Mouse (Mus musculus) thymus, postnatal 0 days (tissue): ENCODE results near the gene Tyrp1. TPM values are rescaled to one million over a fixed set of nuclear protein-coding genes. Genes with fewer than 3 reads are reported as not detected.

Experiments
- DNase-seq: peaks from one replicate; pipeline ENCODE4 v3.0.0-alpha.2; 2015; ENCODE audit warnings: low spot score
- polyA plus RNA-seq: library from polyadenylated mRNA; unstranded; fragments of >200 nt; fragmentation: Nextera tagmentation; extraction: Ambion mirVana; gene quantifications from 2 replicates; pipeline ENCODE4 v1.2.1, GENCODE M21; 2015

Gene Tyrp1
- polyA plus RNA-seq, result 0.08 TPM in 1 of 2 replicates, not detected in the other

GRCm38 (mm10) chr4:80834050-80834449, at the start of gene Tyrp1:
TSS of gene Tyrp1 (plus strand) at chr4:80834123.
- no peak for DNase-seq

GRCm38 (mm10) chr4:80788339-80788738, 45.6 kb upstream of the Tyrp1 start:
- DNase-seq, result no peak

DNA sequence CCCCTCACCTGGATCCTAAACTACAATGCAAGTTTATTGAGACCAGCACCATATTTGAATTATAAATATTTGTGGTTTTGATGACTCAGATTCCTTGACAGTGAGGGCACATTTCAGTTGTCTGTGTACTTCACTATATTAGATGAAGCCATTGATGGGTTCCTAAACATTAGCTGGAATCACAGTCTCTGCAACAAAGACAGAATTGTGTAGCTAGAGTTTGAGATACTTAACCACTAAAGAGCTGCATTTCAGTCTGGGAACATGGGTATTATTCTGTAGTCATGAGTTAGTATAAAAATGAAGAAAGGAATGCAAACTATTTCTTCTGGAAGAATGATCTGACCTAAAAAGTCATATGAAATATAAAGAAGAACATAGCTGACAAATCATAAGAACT, 14.4 kb upstream of the Tyrp1 start:
- DNase-seq, result no peak

- no peak for DNase-seq
Measured at GRCm38 (mm10) chr4:80821945-80822344, 12.0 kb upstream of the Tyrp1 start.

GRCm38 (mm10) chr4:80828232-80828631, 5.7 kb upstream of the Tyrp1 start:
- no peak for DNase-seq

GRCm38 (mm10) chr4:80839317-80839716, 5.4 kb downstream of the Tyrp1 start:
- no peak for DNase-seq

- no peak for DNase-seq
Measured at GRCm38 (mm10) chr4:80841980-80842379, 8.1 kb downstream of the Tyrp1 start.

- no peak for DNase-seq
Measured at GRCm38 (mm10) chr4:80843752-80844151, 9.8 kb downstream of the Tyrp1 start.

GRCm38 (mm10) chr4:80846052-80846451, 12.1 kb downstream of the Tyrp1 start:
- no peak for DNase-seq

- DNase-seq, result no peak
Measured at GRCm38 (mm10) chr4:80852590-80853425, 18.9 kb downstream of the Tyrp1 start.

DNA sequence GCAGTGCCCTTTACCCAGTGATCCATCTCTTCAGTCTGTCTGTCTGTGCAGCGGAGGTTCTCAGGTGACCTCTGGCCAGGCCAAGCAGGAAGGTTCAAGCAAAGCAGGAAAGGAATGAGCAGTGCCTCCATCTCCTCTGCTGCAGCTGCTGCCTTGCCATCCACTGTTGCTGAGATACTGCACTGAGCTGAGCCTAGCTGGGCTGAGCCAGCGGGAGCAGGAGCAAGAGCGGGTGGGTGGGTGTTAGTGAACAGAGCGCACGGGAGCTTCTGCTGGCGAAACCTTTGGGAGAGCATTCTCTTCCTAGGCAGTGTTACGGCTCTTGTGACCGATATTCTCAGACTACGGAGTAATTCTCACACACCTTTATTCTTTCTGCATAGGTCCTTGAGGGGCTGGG, 21.6 kb downstream of the Tyrp1 start:
- DNase-seq, result no peak

- no peak for DNase-seq
Measured at GRCm38 (mm10) chr4:80862962-80863361, 29.0 kb downstream of the Tyrp1 start.

- no peak for DNase-seq
Measured at GRCm38 (mm10) chr4:80863906-80864305, 30.0 kb downstream of the Tyrp1 start.

- no peak for DNase-seq
Measured at GRCm38 (mm10) chr4:80864511-80864922, 30.6 kb downstream of the Tyrp1 start.

GRCm38 (mm10) chr4:80866065-80866464, 32.1 kb downstream of the Tyrp1 start:
- DNase-seq, result no peak

DNA sequence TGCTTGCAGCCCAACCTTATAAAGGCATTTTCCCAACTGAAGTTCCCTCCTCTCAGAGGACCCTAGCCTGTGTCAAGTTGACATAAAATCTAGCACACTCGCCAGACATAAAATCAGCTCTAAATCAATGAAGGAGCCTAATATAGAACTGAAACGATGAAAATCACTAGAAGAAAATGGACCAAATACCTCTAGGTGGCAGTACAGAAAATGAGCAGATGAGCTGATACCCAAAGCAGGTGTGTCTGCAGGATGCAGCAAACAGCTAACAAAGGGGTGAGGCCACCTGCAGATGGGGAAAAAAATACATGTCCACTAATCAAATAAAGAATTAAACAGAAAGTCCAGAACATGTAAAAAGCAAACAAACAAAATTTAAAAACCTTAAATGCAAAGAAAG, 35.7 kb downstream of the Tyrp1 start:
- no peak for DNase-seq

- DNase-seq, result no peak
Measured at GRCm38 (mm10) chr4:80872847-80873644, 39.1 kb downstream of the Tyrp1 start.

DNA sequence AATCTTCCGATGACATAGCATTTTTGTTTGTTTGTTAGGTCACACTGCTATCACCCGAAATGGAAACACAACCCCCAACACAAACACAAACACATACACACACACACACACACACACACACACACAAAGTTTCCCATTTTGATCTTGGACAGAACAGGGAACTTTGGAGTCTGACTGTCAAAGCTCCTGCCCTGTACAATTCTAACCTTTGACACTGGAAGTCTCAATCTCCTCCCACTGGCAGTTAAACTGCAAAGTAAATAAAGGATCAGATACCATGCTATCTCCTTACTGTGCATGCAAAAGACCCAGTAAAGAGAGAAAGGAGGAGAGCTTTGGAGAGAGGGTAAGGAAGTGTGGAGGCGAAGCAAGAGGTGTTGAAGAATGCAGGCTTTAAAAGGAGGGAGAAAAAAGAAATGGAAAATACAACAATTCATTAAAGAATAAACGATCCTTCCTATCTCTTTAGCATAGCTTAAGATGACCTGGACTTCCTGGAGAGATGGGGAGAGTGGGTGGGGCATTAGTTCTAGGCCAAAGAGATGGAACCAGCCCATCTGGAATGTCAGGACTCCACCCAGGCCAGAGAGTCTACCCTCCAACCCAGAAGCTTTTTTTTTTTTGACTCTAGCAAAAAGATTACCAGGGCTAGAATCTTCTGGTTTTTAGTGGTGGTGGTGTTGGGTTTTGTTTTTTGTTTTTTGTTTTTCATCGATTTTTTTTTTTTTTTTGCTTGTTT, 40.4 kb downstream of the Tyrp1 start:
- DNase-seq, result no peak

DNA sequence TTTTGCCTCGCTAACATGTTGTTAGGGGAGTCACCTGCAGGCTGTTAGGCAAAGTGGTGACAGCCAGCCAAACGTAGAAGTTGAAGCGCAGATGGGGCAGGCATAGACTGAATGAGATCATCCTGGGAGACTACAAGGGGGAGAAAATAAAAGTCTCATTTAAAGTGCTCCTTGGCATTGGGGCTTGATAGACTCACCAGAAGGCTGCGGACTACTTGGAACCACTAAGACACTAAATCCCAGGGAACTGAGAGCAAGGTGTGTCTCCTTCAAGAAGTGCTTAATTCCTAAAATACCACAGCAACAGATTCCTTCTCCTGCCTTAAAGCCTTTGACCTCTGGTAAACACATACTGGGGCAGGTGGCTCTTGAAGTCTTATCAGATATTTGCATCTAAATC, 41.1 kb downstream of the Tyrp1 start:
- no peak for DNase-seq

GRCm38 (mm10) chr4:80881996-80882599, 48.2 kb downstream of the Tyrp1 start:
- DNase-seq, result no peak

DNA sequence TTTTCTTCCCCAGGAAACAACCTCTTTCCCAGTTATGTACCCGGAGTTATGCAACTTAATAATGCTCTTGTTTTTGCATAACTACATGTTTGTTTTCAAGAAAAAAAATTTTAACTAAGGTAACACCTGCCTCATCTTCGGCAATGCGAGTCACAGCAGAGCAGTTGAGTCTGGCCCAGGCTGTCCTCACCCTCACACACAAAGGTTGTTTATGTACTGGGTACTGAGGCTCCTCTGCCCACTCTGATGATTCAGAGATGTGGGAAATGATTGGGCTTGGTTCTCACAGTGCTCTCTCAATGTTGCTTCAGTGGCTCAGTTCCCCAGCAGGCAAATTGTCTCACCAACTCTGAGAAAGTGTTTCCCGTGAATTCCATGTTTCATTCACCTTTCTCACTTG, 52.7 kb downstream of the Tyrp1 start:
- no peak for DNase-seq
